Mouse (Mus musculus) bone marrow macrophage, adult 2 months (primary cell): ENCODE measurements around the gene Btbd9.

Source experiments
- CTCF ChIP-seq: IDR thresholded peaks from 2 replicates; pipeline ENCODE4 v1.5.1; 2012; ENCODE audit warnings: low read depth, mild to moderate bottlenecking, low read length, moderate library complexity
- POLR2A ChIP-seq: IDR thresholded peaks from 2 replicates; pipeline ENCODE4 v1.6.1; 2012; ENCODE audit warnings: mild to moderate bottlenecking, low read depth, low read length, borderline replicate concordance

GRCm38 (mm10) chr17:30481341-30481740 lies 94.9 kb downstream of the Btbd9 start:
- no peak for TF ChIP-seq POLR2A
- TF ChIP-seq CTCF = no peak
